Mouse (Mus musculus): ENCODE measurements around the gene Coro2b. TPM values are rescaled to one million over a fixed set of nuclear protein-coding genes. Genes with fewer than 3 reads are reported as not detected.

Gene Coro2b
- 3.1 and 4.8 TPM in 2 replicates for polyA plus RNA-seq (2011; ENCODE audit: insufficient read depth, insufficient read length, low read depth, missing spikeins)

- Histone ChIP-seq H3K4me1 (ENCODE audit: control insufficient read depth, insufficient read depth, low read length) (peaks cover 11% of the 10 kb centered on the region), H3K9me3 (replicated peaks; ENCODE audit: control insufficient read depth, insufficient read depth, low read length, poor library complexity, severe bottlenecking) (no peaks in the 10 kb centered on the region), H3K27ac (ENCODE audit: insufficient read depth, low read length) (no peak within 1 kb of the TSS), H3K9ac (ENCODE audit: low read depth, poor library complexity, severe bottlenecking) (peak within 1 kb of the TSS; percentile 74), H3K4me3 (ENCODE audit: low read depth, low read length) (peak within 1 kb of the TSS; percentile 73), H3K36me3 (ENCODE audit: control insufficient read depth, insufficient read depth, low read length, poor library complexity, severe bottlenecking) (no peaks in the 10 kb centered on the region), H3K27me3 (ENCODE audit: control insufficient read depth, insufficient read depth, low read length, poor library complexity, severe bottlenecking) (no peaks in the 10 kb centered on the region)
- TF ChIP-seq POLR2A (IDR thresholded peaks at IDR 0.05; ENCODE audit: insufficient read depth, low read length) = no peak
- 0 out of 2 replicates have a peak, but pooled peaks have one; percentile 18 for TF ChIP-seq EP300 (IDR thresholded peaks at IDR 0.05; ENCODE audit: insufficient read depth, low read depth, low read length)
- TF ChIP-seq CTCF (IDR thresholded peaks at IDR 0.05; ENCODE audit: low read depth, low read length) = no peak
Observed at GRCm38 (mm10) chr9:62536655-62537631, at the start of gene Coro2b. Gene Coro2b (minus strand): TSS chr9:62537044.

GRCm38 (mm10) chr9:62577558-62577957, 40.7 kb upstream of the Coro2b start:
- Histone ChIP-seq H3K4me3 (ENCODE audit: low read depth, low read length) (no peak overlapping the region), H3K36me3 (ENCODE audit: control insufficient read depth, insufficient read depth, low read length, poor library complexity, severe bottlenecking) (no peaks in the 10 kb centered on the region), H3K4me1 (ENCODE audit: control insufficient read depth, insufficient read depth, low read length) (no peaks in the 10 kb centered on the region), H3K27ac (ENCODE audit: insufficient read depth, low read length) (no peak overlapping the region), H3K27me3 (ENCODE audit: control insufficient read depth, insufficient read depth, low read length, poor library complexity, severe bottlenecking) (no peaks in the 10 kb centered on the region), H3K9me3 (replicated peaks; ENCODE audit: control insufficient read depth, insufficient read depth, low read length, poor library complexity, severe bottlenecking) (0 out of 2 replicates have a peak, but pooled peaks cover 6% of the 10 kb centered on the region), H3K9ac (ENCODE audit: low read depth, poor library complexity, severe bottlenecking) (no peak overlapping the region)
- TF ChIP-seq CTCF (IDR thresholded peaks at IDR 0.05; ENCODE audit: low read depth, low read length) = no peak
- no peak for TF ChIP-seq EP300 (IDR thresholded peaks at IDR 0.05; ENCODE audit: insufficient read depth, low read depth, low read length)
- TF ChIP-seq POLR2A (IDR thresholded peaks at IDR 0.05; ENCODE audit: insufficient read depth, low read length) = no peak

GRCm38 (mm10) chr9:62569121-62569520, 32.3 kb upstream of the Coro2b start:
- Histone ChIP-seq H3K36me3 (ENCODE audit: control insufficient read depth, insufficient read depth, low read length, poor library complexity, severe bottlenecking) (no peaks in the 10 kb centered on the region), H3K4me1 (ENCODE audit: control insufficient read depth, insufficient read depth, low read length) (no peaks in the 10 kb centered on the region), H3K9me3 (replicated peaks; ENCODE audit: control insufficient read depth, insufficient read depth, low read length, poor library complexity, severe bottlenecking) (no peaks in the 10 kb centered on the region), H3K4me3 (ENCODE audit: low read depth, low read length) (no peak overlapping the region), H3K9ac (ENCODE audit: low read depth, poor library complexity, severe bottlenecking) (no peak overlapping the region), H3K27ac (ENCODE audit: insufficient read depth, low read length) (no peak overlapping the region), H3K27me3 (ENCODE audit: control insufficient read depth, insufficient read depth, low read length, poor library complexity, severe bottlenecking) (no peaks in the 10 kb centered on the region; the same call in 1 of the 2 replicates)
- TF ChIP-seq EP300 (IDR thresholded peaks at IDR 0.05; ENCODE audit: insufficient read depth, low read depth, low read length) (no peak), POLR2A (IDR thresholded peaks at IDR 0.05; ENCODE audit: insufficient read depth, low read length) (no peak), CTCF (IDR thresholded peaks at IDR 0.05; ENCODE audit: low read depth, low read length) (no peak)

- Histone ChIP-seq H3K36me3 (ENCODE audit: control insufficient read depth, insufficient read depth, low read length, poor library complexity, severe bottlenecking) (no peaks in the 10 kb centered on the region), H3K27ac (ENCODE audit: insufficient read depth, low read length) (no peak overlapping the region), H3K4me1 (ENCODE audit: control insufficient read depth, insufficient read depth, low read length) (no peaks in the 10 kb centered on the region), H3K4me3 (ENCODE audit: low read depth, low read length) (no peak overlapping the region), H3K9me3 (replicated peaks; ENCODE audit: control insufficient read depth, insufficient read depth, low read length, poor library complexity, severe bottlenecking) (no peaks in the 10 kb centered on the region), H3K9ac (ENCODE audit: low read depth, poor library complexity, severe bottlenecking) (no peak overlapping the region), H3K27me3 (ENCODE audit: control insufficient read depth, insufficient read depth, low read length, poor library complexity, severe bottlenecking) (no peaks in the 10 kb centered on the region; the same call in 1 of the 2 replicates)
- TF ChIP-seq EP300 (IDR thresholded peaks at IDR 0.05; ENCODE audit: insufficient read depth, low read depth, low read length) = no peak
- TF ChIP-seq CTCF (IDR thresholded peaks at IDR 0.05; ENCODE audit: low read depth, low read length) = no peak
- no peak for TF ChIP-seq POLR2A (IDR thresholded peaks at IDR 0.05; ENCODE audit: insufficient read depth, low read length)
Observed at GRCm38 (mm10) chr9:62567818-62568217, 31.0 kb upstream of the Coro2b start.

DNA sequence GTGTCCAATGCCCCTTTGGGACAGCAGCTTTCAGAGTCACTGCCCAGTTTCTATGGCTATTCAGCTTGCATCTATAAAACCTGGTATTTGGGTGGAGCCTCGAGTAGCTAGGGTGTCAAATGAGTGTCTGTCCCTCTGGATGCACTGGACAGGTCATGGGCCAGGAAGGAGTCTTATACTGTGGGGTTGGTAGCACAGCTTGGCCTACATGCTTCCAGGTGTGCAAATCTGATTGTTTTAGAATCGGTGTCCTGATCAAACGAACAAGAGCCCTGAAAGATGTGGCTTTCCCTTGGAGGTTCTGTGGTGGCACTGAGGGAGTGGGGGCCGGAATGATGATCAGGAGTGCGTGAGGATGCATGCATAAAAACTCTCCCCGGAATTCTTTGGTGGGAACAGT, 25.4 kb upstream of the Coro2b start:
- TF ChIP-seq EP300 (IDR thresholded peaks at IDR 0.05; ENCODE audit: insufficient read depth, low read depth, low read length) (no peak), CTCF (IDR thresholded peaks at IDR 0.05; ENCODE audit: low read depth, low read length) (no peak), POLR2A (IDR thresholded peaks at IDR 0.05; ENCODE audit: insufficient read depth, low read length) (no peak)

GRCm38 (mm10) chr9:62560432-62560831, 23.6 kb upstream of the Coro2b start:
- Histone ChIP-seq H3K9me3 (replicated peaks; ENCODE audit: control insufficient read depth, insufficient read depth, low read length, poor library complexity, severe bottlenecking) (no peaks in the 10 kb centered on the region), H3K4me1 (ENCODE audit: control insufficient read depth, insufficient read depth, low read length) (no peaks in the 10 kb centered on the region), H3K4me3 (ENCODE audit: low read depth, low read length) (no peak overlapping the region), H3K27ac (ENCODE audit: insufficient read depth, low read length) (no peak overlapping the region), H3K27me3 (ENCODE audit: control insufficient read depth, insufficient read depth, low read length, poor library complexity, severe bottlenecking) (no peaks in the 10 kb centered on the region), H3K9ac (ENCODE audit: low read depth, poor library complexity, severe bottlenecking) (no peak overlapping the region), H3K36me3 (ENCODE audit: control insufficient read depth, insufficient read depth, low read length, poor library complexity, severe bottlenecking) (no peaks in the 10 kb centered on the region)
- TF ChIP-seq CTCF (IDR thresholded peaks at IDR 0.05; ENCODE audit: low read depth, low read length) = no peak
- TF ChIP-seq EP300 (IDR thresholded peaks at IDR 0.05; ENCODE audit: insufficient read depth, low read depth, low read length) = no peak
- TF ChIP-seq POLR2A (IDR thresholded peaks at IDR 0.05; ENCODE audit: insufficient read depth, low read length) = no peak

More for the DNA sequence above, 25.4 kb upstream of the Coro2b start:
- no peaks in the 10 kb centered on the region for H3K4me1 ChIP-seq (ENCODE audit: control insufficient read depth, insufficient read depth, low read length)
- H3K36me3 ChIP-seq (ENCODE audit: control insufficient read depth, insufficient read depth, low read length, poor library complexity, severe bottlenecking) = no peaks in the 10 kb centered on the region
- no peaks in the 10 kb centered on the region for H3K9me3 ChIP-seq (replicated peaks; ENCODE audit: control insufficient read depth, insufficient read depth, low read length, poor library complexity, severe bottlenecking)
- no peak overlapping the region for H3K9ac ChIP-seq (ENCODE audit: low read depth, poor library complexity, severe bottlenecking)
- H3K27me3 ChIP-seq (ENCODE audit: control insufficient read depth, insufficient read depth, low read length, poor library complexity, severe bottlenecking) = no peaks in the 10 kb centered on the region
- no peak overlapping the region for H3K4me3 ChIP-seq (ENCODE audit: low read depth, low read length)
- H3K27ac ChIP-seq (ENCODE audit: insufficient read depth, low read length) = no peak overlapping the region

All from ES-Bruce4 (cell line).